Mouse (Mus musculus): ENCODE results near the gene Tenm2.

The Tenm2 gene

DNA sequence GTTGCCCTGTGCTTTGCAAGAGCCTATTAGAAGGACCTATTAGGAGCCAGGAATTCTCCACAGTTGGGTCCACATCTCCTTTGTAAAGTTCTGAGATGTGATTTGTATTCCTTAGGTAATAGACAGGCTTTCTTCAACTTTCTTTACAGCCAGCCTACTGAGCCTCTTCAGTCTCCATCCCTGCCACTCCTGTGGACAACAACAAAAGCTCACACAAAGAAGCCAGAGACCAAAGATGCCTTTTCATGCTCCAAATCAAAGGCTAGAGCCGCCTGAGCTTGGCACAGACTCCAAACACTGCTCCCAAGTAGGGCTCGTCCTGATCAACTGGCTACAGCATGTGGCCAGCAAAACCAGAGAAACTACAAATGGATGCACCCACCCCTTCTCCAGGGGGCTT, 333.5 kb downstream of the Tenm2 start:
- no peak for DNase-seq (ENCODE audit: low spot score)

DNA sequence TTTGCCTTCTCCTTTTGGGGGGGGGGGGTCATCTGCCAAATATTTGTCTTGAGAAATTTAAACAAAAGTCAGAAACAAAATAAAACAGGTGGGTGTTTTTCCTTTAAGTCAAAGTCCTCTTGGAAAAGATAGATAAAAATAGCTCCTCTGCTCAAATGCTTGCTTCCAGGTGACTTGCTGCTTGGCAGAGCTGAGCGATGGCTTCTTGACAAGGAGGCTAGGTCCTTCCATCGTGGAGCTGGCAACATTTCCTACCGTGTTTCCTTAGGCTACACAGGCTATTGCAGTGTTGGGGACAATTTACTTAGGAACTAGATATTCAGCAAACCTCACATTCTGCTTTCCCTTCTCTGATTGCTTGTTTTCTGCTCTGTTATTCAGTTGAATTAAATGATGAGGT, 342.7 kb downstream of the Tenm2 start:
- no peak for DNase-seq (ENCODE audit: low spot score)

DNA sequence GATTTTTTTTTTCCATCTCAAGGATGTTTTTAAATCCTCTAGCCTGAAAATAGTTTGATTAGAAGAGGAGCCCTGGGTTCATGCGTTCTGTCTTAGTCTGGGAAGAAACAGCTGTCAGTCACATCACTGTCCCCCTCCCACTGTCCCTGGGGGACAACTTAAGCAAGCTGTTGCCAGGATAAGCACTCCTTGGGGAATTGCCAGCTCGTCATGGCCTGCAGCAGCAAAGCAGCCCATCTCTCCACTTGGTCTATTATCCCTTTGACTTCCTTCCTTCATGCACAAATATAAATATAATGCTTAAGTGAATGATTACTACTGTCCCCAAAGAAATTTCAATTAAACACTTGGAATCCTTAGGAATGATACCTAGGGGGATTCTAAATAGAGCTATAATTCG, 344.7 kb downstream of the Tenm2 start:
- no peak for DNase-seq (ENCODE audit: low spot score)

DNA sequence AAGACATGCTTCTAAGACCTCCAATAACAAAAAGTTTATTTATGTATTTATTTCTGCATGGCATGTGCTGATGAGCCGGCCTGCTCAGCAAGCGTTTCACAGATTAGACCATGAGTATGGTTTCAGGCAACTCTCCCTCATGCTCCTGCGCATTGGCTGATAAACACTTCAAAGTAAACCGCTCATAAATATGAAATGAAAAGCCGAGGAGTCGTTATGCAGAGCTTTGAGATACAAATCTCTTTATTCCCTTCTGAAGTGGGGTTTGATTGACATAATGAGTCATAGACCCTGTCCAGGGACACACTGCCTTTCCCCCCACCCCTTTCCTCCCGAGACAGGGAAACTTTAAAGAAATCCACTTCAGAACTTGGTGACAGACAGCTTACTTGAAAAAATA, 348.3 kb downstream of the Tenm2 start:
- DNase-seq (ENCODE audit: low spot score): no peak

DNA sequence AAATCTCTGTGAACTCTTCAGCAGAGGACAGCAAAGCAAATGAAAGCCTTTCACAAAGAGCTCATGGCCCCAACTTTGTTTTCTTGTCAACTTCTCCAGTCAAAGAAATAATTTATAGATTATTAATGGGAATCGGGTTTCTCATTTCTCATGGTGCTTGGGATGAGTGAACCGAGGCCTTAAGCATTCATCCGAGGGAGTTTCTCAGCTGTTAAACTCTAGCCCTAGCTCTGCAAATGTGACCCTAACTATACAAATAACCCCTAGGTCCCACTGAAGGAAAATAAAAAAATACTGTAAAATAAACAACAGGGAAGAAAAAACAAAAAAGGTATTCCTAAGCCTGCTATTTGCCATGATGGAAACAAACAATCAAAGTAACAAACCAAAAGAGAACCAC, 349.6 kb downstream of the Tenm2 start:
- DNase-seq (ENCODE audit: low spot score): no peak

DNA sequence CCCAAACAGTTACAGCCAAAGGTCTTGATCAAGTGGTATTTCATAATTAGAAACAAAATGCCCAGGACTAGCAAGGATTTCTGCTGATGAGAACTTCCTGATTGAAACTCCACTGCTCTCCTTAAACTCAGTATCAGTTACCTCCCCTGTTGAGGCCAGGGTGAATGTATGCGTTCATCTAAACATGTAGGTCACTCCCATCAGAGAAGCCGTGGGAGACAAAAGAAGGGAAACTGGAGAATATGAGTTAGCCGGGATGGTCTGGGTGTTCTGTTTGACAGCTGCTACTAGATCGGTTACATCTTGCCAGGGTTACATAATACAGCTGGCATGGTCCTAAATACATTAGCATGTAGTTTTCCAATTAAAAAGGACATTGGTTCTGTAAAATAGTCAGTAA, 362.8 kb downstream of the Tenm2 start:
- no peak for DNase-seq (ENCODE audit: low spot score)

DNA sequence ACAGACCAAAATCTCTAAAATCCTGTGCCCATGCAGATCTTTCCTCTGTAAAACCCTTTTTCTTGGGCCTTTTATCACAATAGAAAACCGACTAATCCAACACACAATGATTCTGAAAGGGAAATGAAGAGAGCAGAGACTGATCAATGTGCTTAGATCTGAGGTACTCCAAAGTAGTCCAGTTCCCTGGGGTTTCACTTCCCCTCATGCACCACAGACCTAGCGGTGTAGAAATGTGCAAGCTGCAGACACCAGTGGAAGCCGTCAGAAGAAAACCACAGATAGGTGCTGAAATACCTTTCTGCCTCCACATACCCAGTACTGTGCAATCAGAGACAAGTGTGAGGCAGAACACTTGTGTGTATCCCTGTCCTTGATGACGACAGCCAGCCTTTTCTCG, 365.2 kb downstream of the Tenm2 start:
- DNase-seq (ENCODE audit: low spot score): no peak

DNA sequence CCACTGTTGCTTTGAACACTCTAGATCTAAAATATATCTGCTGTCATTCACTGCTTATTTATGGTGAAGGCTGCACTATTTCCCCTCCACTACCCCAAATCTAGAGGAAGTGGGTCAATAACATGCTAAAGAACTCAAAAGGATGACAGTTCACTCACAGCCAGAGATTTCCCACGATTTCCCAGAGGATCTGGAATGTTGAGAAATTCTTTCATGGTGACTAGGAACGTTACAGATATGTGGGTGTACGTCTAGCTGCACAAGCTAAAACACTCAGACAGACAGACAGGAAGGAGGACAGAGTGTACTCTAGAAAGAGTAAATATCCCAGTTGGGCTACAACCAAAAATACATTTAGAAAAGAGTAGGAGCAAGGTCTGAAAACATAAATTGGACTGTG, 384.1 kb downstream of the Tenm2 start:
- no peak for DNase-seq (ENCODE audit: low spot score)

DNA sequence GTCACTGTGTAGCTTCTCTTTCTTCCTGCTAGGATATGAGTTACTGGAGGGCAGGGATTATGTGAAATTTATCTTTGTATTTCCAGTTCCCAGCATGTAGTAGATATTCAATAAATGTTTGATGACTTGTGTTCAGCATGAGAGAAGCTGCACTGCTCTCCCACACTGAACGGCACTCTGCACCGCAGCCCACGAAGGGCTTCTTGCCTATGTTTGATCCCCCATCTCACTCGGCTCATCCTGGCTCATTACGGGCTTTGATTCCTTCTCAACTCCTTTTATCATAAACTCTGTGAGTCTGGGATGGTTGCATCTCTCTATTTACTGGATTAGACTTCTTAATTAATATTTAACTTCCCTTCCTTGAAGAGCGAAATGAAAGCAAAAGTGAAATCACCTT, 388.3 kb downstream of the Tenm2 start:
- no peak for DNase-seq (ENCODE audit: low spot score)

DNA sequence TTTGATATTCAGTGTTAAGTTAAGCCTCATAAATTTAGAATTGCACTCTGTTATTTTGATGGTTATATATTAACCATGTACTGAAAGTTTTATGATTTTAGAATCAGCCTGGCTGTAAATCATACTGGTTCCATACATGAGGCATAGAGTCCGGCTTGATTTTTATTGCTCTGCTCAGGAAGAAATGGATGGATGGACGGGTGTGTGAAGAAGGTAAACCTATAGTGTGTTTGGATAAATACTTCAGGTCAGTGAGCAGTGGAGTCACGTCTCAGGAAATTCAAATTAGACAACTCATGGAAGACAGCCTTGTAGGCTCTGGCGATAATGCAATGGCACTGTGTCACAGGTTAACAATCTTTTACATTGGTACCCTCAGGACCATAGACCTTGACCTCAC, 402.9 kb downstream of the Tenm2 start:
- DNase-seq (ENCODE audit: low spot score): no peak

DNA sequence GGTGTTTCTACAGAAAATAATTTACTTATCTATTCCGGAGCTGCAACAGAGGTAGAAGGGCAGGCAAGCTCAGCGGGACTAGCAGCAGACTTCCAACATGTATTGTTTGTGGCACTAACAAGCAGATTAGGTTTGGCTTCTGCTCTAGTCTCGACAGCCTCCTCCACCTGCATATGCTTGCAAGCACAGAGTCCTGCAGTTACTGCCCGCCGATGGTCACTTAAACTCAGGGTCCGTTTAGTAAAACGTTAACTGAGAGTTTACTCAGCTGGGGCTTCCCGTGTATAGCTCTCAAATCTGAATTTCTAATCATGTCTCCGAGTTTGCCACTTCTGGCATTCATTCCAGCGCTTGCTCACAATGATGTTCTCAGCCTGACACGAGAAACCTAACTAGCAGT, 404.3 kb downstream of the Tenm2 start:
- DNase-seq (ENCODE audit: low spot score): no peak

DNA sequence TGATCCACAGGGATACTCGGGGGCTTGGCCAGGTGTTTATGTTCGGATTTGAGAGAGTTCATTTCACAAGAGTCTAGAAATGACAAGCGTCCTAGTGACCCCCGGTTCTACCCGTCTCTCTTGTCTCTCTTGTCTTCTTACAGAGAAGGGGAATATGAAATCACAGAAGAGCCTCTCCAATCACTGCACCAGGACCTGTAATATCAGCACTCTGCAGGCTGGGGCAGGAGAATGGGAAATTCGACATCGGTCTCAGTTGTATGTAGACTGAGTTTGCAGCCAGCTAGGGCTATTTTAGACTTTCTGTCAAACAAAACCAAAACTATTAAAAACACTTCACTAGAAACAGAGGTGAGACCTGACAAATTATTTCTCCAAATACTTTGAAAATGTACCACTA, 411.1 kb downstream of the Tenm2 start:
- no peak for DNase-seq (ENCODE audit: low spot score)

DNA sequence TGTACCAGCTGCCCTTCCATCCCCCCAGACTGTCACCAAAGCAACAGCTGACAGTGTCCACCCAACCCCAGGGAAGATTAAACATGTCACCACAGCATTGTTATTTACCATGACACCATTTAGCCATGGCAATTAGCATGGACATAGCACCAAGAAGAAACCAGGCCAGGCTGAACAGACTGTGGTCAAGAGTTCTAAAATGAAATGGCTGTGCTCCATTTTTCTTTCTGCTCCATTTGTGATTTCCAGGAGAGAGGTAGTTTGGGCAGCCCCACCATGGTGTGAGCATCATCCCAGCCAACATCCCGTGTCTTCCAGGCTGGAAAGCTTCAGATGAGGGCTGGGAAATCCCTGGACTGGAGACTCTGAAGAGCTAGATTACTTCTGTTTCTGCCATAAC, 431.1 kb downstream of the Tenm2 start:
- DNase-seq (ENCODE audit: low spot score): no peak

DNA sequence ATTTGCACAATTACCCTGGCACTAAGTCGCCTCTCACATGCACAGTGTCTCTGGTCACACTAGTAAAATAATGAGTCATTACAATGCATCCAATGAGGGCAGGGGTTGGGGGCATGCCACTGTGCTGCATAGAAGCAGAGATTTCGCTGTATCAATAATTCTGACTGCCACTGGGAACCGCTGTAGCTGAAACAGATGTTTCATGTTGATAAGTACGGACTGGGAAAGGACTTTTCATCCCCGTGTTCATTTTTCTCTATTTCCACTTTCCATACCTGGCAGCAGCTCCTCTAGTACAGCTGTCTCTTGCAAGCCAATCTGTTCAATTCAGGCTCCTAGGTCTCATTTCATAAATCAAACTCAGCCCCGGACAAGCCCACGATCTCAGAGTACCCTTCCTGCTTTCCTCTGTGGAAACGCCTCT, 433.5 kb downstream of the Tenm2 start:
- no peak for DNase-seq (ENCODE audit: low spot score)

DNA sequence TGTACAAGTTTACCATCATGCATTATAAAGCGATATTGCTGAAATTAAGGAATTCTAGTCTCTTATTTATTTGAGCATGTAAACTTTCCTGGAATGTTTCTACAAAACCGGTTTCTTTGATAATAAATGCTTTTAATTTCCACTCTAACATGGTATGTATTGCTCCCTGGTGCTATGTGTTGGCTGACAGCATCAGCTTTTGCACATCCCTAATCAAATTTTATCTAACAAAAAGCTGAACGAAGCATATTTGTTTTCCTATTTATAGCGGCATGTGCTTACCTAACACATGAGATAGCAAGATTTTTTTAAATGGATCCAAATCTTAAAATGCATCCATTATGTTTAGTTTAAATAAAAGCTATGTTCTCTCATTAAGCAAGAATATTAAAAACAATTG, 434.1 kb downstream of the Tenm2 start:
- DNase-seq (ENCODE audit: low spot score): no peak

DNA sequence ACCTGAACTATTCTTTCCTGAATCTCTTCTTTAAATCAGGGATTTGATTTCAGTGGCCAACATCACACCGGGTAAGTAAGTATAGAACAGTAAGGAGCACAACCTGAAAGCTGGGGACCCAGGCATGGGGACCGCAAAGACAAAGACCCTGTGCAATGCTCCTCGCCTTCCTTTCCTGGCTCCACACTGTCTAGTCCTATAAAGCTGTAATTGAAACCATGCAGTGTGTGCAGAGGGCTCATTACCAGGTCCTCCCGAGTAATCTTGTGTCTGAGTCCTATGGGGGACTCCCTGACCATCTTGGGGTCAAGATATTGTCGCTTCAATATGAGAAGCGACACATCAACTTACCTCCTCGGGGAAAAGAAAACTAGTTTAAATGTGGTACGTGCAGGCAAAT, 436.4 kb downstream of the Tenm2 start:
- no peak for DNase-seq (ENCODE audit: low spot score)

DNA sequence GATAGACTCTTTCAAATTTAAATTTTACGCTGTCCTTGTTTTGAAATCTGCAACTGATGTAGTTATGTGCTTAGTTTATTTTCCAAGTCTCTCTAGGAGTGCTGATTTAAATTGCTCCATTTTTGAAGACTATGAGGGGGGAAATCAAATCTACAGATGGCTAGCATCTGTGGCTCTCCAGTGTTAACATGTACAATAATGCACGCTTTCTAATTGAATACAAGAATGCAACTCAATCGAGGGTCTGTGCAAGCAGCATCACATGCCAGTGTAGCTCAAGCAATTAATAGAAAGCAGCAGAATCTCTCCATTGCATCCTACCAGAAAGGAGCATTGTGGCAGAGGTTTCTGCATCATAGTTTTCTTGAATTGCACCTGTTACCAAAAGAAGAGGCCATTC, 477.8 kb downstream of the Tenm2 start:
- DNase-seq (ENCODE audit: low spot score): no peak

DNA sequence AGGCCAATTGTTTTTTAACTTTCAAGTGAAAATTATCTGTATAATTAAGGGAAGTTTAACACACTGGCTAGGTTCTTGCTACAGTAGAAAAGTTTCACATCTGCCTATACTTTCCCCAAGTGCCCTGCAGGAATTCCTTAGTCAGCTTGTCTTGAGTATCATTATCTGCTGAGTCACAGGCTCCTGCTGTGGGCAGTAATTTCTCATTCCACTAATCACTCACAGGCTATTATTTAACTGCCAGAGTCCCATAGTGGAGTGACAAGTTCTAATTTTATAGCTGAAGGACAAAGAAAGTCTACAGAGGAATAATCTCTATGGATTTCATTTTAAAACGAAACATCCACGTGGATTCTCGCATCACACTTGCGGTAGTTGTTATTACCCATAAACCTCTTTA, 489.5 kb downstream of the Tenm2 start:
- DNase-seq (ENCODE audit: low spot score): no peak

DNA sequence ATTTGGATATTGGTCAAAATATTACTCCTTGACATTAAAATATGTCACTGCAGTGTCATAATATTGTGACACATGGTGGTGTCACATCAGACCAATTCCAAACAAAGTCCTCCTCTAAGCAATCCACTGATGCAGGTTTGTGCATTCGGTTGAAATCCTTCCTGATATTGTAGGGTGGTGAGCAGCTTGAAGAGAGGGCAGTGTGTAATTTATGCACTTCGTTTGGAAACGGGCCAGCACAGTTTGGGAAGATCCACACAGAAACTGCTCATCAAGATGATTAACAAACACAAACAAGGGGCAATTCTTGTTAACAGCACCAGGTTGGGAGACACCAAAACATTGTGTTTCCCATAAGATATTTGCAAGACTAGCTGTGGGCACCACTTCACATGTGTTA, 508.0 kb downstream of the Tenm2 start:
- DNase-seq (ENCODE audit: low spot score): no peak

DNA sequence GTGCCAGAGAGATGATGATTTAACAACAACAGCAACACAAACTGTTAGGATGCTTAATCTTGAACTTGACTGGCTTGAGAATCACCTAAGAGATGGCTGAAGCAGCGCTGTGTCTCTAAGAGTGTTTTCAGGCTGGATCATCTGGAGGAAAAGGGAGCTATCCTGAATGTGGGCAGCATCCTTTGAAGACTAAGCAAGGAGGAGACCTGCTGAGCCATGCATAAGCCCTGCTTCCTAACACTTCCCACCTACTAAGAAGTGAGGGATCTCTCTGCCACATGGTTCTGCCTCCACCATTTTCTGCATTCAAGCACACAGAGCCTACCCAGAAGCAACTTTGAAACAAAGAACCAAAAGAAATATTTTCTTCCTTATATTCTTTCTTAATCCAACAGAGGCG, 532.9 kb downstream of the Tenm2 start:
- no peak for DNase-seq (ENCODE audit: low spot score)

DNA sequence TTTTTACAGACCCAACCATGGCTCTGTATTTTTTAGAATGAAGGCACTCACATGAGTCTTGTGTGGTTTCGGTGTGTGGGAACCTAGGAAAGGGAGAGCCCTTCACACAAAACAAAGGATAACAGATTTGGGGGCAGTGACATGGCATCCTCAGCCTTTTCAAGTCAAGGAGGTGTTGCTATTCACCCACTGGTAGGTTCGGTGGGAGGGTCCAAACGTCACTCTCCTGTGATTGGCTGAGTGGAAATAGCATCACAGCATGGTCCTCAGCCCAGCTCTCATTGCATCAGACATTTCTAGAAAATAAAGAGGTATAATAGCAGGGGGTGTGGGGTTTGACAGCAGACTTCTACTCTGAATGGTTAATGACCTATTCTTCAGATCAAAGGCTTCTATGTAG, 534.8 kb downstream of the Tenm2 start:
- DNase-seq (ENCODE audit: low spot score): no peak

DNA sequence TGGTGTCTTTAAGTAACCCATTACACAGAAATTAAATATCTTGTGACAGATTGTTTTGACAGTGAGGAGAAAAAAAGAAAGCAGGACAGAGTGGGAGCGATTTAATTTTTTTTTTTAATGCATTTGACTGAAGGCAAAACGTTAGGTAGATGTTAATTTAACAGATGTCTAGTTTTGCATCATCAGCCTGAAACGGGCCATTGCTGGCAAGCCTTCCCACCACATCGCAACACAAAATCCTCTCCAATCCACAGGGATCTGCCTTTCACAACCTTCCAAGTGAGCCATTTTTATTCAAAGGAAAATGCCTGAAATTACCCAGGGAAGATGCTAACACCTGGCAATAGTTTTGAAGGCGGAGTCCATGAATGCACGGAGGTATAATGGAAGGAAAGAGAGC, 535.6 kb downstream of the Tenm2 start:
- DNase-seq (ENCODE audit: low spot score): no peak

DNA sequence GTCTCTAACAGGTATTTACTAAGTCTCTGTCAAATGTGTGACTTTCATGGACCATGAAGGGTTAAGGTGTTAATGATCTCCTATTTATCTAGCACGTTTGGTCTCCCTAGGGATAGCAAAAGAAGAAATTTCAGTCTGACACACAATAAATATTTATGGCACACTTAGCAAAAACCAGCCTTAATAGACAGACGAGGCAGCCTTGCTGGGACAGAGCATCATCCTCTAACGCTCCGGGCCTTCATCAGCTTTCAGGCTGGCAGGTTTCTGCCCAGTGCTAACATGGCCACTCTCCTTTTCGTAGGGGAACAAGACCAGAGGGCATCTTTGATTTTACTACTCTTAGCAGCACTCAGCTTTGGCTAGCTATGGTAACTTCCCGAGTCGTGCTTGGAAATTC, 537.5 kb downstream of the Tenm2 start:
- no peak for DNase-seq (ENCODE audit: low spot score)

DNA sequence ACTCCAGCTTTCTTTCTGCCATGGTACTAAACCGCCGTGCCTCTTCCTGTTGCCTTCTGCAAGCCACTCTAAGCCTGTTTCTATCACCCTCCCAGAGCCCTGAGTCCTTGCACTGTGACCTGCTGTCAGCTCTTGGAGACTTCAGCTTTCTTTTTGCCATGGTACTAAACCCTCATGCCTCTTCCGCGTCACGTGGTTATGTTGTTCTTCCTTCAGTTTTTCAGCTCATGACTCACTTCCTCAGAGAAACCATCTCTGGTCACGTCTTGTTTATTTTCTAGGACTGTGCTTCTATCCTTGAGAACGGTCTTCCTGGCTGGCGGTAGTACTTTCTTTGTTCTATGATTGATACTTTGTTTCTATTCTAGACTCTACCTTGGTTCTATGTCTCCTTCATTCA, 537.9 kb downstream of the Tenm2 start:
- DNase-seq (ENCODE audit: low spot score): no peak

DNA sequence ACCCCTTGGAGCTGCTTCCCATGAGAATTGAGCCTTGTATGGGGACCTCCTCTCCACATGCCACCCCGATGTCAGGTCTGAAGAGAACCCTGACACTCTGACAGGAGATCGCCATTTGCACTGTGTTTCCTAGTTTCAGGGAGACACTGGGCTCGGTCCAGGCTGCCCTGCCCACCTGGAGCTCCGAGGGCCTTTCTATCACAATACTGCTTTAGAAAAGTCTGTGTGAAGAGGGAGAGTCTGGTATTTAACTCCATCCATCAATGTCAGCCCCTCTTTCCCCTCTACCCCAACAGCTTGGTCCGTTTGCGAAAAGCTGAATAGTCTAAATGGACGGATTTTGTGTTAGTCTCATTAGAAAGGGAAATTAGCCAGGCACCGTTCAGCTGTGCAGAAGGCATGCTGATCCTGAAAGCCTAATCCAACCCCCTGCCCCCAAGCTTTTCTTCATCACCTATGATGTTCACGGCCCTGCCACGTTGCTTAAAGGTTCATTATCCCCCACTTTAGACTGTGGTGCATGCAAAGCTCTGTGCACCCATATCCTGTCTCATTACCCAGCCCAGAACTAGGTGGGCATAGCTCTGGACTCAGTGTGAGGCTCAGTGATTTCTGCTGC, 538.6 kb downstream of the Tenm2 start:
- no peak for DNase-seq (ENCODE audit: low spot score)

All from ovary, adult 18-20 months (tissue).